Mouse (Mus musculus): Measurements from ENCODE around the gene Pctp. TPM values are rescaled to one million over a fixed set of nuclear protein-coding genes. Genes with fewer than 3 reads are reported as not detected.
A peak's percentile ranks its signal among the peaks of the same experiment; 100 is the strongest.

Pctp gene
- polyA plus RNA-seq, 1 experiment from 2014 or later, result 5.1 TPM

- H3K36me3 ChIP-seq (ENCODE audit: control insufficient read depth, insufficient read depth, low read length), result no peaks in the 10 kb centered on the region
- H3K9ac ChIP-seq (ENCODE audit: low read depth, low read length), result no peak overlapping the region
- 0 out of 2 replicates have a peak, but pooled peaks cover 2% of the 10 kb centered on the region for H3K4me1 ChIP-seq (replicated peaks; ENCODE audit: control insufficient read depth, insufficient read depth, low read length)
- WGBS, result 47% methylated on average over 5 of the region's 5 CpGs
- H3K27me3 ChIP-seq (ENCODE audit: control insufficient read depth, insufficient read depth, low read length), result peaks cover 12% of the 10 kb centered on the region; the same call in 1 of the 2 replicates
- no peaks in the 10 kb centered on the region for H3K9me3 ChIP-seq (ENCODE audit: control insufficient read depth, low read length)
- no peak overlapping the region for H3K4me2 ChIP-seq (replicated peaks; ENCODE audit: low read depth, low read length)
- no peak overlapping the region for H3K27ac ChIP-seq (ENCODE audit: low read depth, low read length)
- H3K4me3 ChIP-seq (ENCODE audit: low read depth, low read length), result no peak overlapping the region; the same call in 1 of the 2 replicates
- DNase-seq (ENCODE audit: low spot score), result no peak
- no peak for ATAC-seq (ENCODE audit: low FRiP score)
These were observed 30.7 kb upstream of the Pctp start for GRCm38 (mm10) chr11:90033442-90033841.

- no peak for ATAC-seq (ENCODE audit: low FRiP score)
- no peaks in the 10 kb centered on the region for H3K9me3 ChIP-seq (ENCODE audit: control insufficient read depth, low read length)
- H3K4me1 ChIP-seq (replicated peaks; ENCODE audit: control insufficient read depth, insufficient read depth, low read length), result 0 out of 2 replicates have a peak, but pooled peaks cover 2% of the 10 kb centered on the region
- H3K27ac ChIP-seq (ENCODE audit: low read depth, low read length), result no peak overlapping the region
- no peak overlapping the region for H3K4me2 ChIP-seq (replicated peaks; ENCODE audit: low read depth, low read length)
- WGBS, result 23% methylated on average over 8 of the region's 8 CpGs
- H3K4me3 ChIP-seq (ENCODE audit: low read depth, low read length), result no peak overlapping the region; the same call in 1 of the 2 replicates
- H3K27me3 ChIP-seq (ENCODE audit: control insufficient read depth, insufficient read depth, low read length), result peaks cover 12% of the 10 kb centered on the region; the same call in 1 of the 2 replicates
- no peaks in the 10 kb centered on the region for H3K36me3 ChIP-seq (ENCODE audit: control insufficient read depth, insufficient read depth, low read length)
- no peak for DNase-seq (ENCODE audit: low spot score)
- no peak overlapping the region for H3K9ac ChIP-seq (ENCODE audit: low read depth, low read length)
These were observed 30.1 kb upstream of the Pctp start for GRCm38 (mm10) chr11:90032807-90033206.

GRCm38 (mm10) chr11:90031076-90031475, 28.4 kb upstream of the Pctp start:
- Histone ChIP-seq H3K27ac (ENCODE audit: low read depth, low read length) (no peak overlapping the region), H3K36me3 (ENCODE audit: control insufficient read depth, insufficient read depth, low read length) (no peaks in the 10 kb centered on the region), H3K9ac (ENCODE audit: low read depth, low read length) (no peak overlapping the region), H3K4me2 (replicated peaks; ENCODE audit: low read depth, low read length) (peak overlapping the region; percentile 36), H3K27me3 (ENCODE audit: control insufficient read depth, insufficient read depth, low read length) (peaks cover 12% of the 10 kb centered on the region; the same call in 1 of the 2 replicates), H3K9me3 (ENCODE audit: control insufficient read depth, low read length) (no peaks in the 10 kb centered on the region), H3K4me1 (replicated peaks; ENCODE audit: control insufficient read depth, insufficient read depth, low read length) (0 out of 2 replicates have a peak, but pooled peaks cover 2% of the 10 kb centered on the region), H3K4me3 (ENCODE audit: low read depth, low read length) (peak overlapping the region; percentile 21; the same call in 1 of the 2 replicates)
- no peak for DNase-seq (ENCODE audit: low spot score)
- no peak for ATAC-seq (ENCODE audit: low FRiP score)
- 28% methylated on average over 7 of the region's 7 CpGs for WGBS

GRCm38 (mm10) chr11:90030557-90030956, 27.9 kb upstream of the Pctp start:
- peak overlapping the region; percentile 24; the same call in 1 of the 2 replicates for H3K9ac ChIP-seq (ENCODE audit: low read depth, low read length)
- H3K4me3 ChIP-seq (ENCODE audit: low read depth, low read length), result peak overlapping the region; percentile 21; the same call in 1 of the 2 replicates
- WGBS, result under 1% methylated on average over 15 of the region's 15 CpGs
- H3K36me3 ChIP-seq (ENCODE audit: control insufficient read depth, insufficient read depth, low read length), result no peaks in the 10 kb centered on the region
- peak overlapping the region; percentile 36 for H3K4me2 ChIP-seq (replicated peaks; ENCODE audit: low read depth, low read length)
- no peak overlapping the region for H3K27ac ChIP-seq (ENCODE audit: low read depth, low read length)
- ATAC-seq (ENCODE audit: low FRiP score) (no peak), DNase-seq (ENCODE audit: low spot score) (peak; percentile 72)
- H3K4me1 ChIP-seq (replicated peaks; ENCODE audit: control insufficient read depth, insufficient read depth, low read length), result 0 out of 2 replicates have a peak, but pooled peaks cover 2% of the 10 kb centered on the region
- H3K27me3 ChIP-seq (ENCODE audit: control insufficient read depth, insufficient read depth, low read length), result peaks cover 12% of the 10 kb centered on the region; the same call in 1 of the 2 replicates
- no peaks in the 10 kb centered on the region for H3K9me3 ChIP-seq (ENCODE audit: control insufficient read depth, low read length)

- peak within 1 kb of the TSS; percentile 36 for H3K4me2 ChIP-seq (replicated peaks; ENCODE audit: low read depth, low read length)
- H3K4me3 ChIP-seq (ENCODE audit: low read depth, low read length), result peak within 1 kb of the TSS; percentile 21; the same call in 1 of the 2 replicates
- ATAC-seq (ENCODE audit: low FRiP score), result no peak
- H3K27ac ChIP-seq (ENCODE audit: low read depth, low read length), result no peak within 1 kb of the TSS
- H3K27me3 ChIP-seq (ENCODE audit: control insufficient read depth, insufficient read depth, low read length), result peaks cover 12% of the 10 kb centered on the region; the same call in 1 of the 2 replicates
- DNase-seq (ENCODE audit: low spot score), result no peak
- peak within 1 kb of the TSS; percentile 24; the same call in 1 of the 2 replicates for H3K9ac ChIP-seq (ENCODE audit: low read depth, low read length)
- no peaks in the 10 kb centered on the region for H3K9me3 ChIP-seq (ENCODE audit: control insufficient read depth, low read length)
- 57% methylated on average over 13 of the region's 13 CpGs for WGBS
- H3K36me3 ChIP-seq (ENCODE audit: control insufficient read depth, insufficient read depth, low read length), result no peaks in the 10 kb centered on the region
- H3K4me1 ChIP-seq (replicated peaks; ENCODE audit: control insufficient read depth, insufficient read depth, low read length), result 0 out of 2 replicates have a peak, but pooled peaks cover 2% of the 10 kb centered on the region
These were observed 27.2 kb upstream of the Pctp start, which contains the start of gene Tmem100 for GRCm38 (mm10) chr11:90029841-90030398. TSS of gene Tmem100 (plus strand) at chr11:90030348.

- Histone ChIP-seq H3K4me2 (replicated peaks; ENCODE audit: low read depth, low read length) (no peak overlapping the region), H3K27me3 (ENCODE audit: control insufficient read depth, insufficient read depth, low read length) (peaks cover 12% of the 10 kb centered on the region; the same call in 1 of the 2 replicates), H3K27ac (ENCODE audit: low read depth, low read length) (no peak overlapping the region), H3K9ac (ENCODE audit: low read depth, low read length) (no peak overlapping the region), H3K9me3 (ENCODE audit: control insufficient read depth, low read length) (no peaks in the 10 kb centered on the region), H3K36me3 (ENCODE audit: control insufficient read depth, insufficient read depth, low read length) (no peaks in the 10 kb centered on the region), H3K4me1 (replicated peaks; ENCODE audit: control insufficient read depth, insufficient read depth, low read length) (0 out of 2 replicates have a peak, but pooled peaks cover 2% of the 10 kb centered on the region), H3K4me3 (ENCODE audit: low read depth, low read length) (no peak overlapping the region)
- ATAC-seq (ENCODE audit: low FRiP score) (no peak), DNase-seq (ENCODE audit: low spot score) (no peak)
- WGBS, result 46% methylated on average over 10 of the region's 10 CpGs
These were observed 26.7 kb upstream of the Pctp start for GRCm38 (mm10) chr11:90029354-90029753.

GRCm38 (mm10) chr11:90028746-90029145, 26.1 kb upstream of the Pctp start:
- H3K27me3 ChIP-seq (ENCODE audit: control insufficient read depth, insufficient read depth, low read length), result peaks cover 12% of the 10 kb centered on the region; the same call in 1 of the 2 replicates
- H3K27ac ChIP-seq (ENCODE audit: low read depth, low read length), result no peak overlapping the region
- DNase-seq (ENCODE audit: low spot score) (no peak), ATAC-seq (ENCODE audit: low FRiP score) (no peak)
- WGBS, result 95% methylated on average over 8 of the region's 8 CpGs
- no peak overlapping the region for H3K4me2 ChIP-seq (replicated peaks; ENCODE audit: low read depth, low read length)
- no peaks in the 10 kb centered on the region for H3K36me3 ChIP-seq (ENCODE audit: control insufficient read depth, insufficient read depth, low read length)
- no peak overlapping the region for H3K9ac ChIP-seq (ENCODE audit: low read depth, low read length)
- H3K4me3 ChIP-seq (ENCODE audit: low read depth, low read length), result no peak overlapping the region
- no peaks in the 10 kb centered on the region for H3K9me3 ChIP-seq (ENCODE audit: control insufficient read depth, low read length)
- H3K4me1 ChIP-seq (replicated peaks; ENCODE audit: control insufficient read depth, insufficient read depth, low read length), result 0 out of 2 replicates have a peak, but pooled peaks cover 2% of the 10 kb centered on the region

GRCm38 (mm10) chr11:90027216-90027615, 24.5 kb upstream of the Pctp start:
- 59% methylated on average over 7 of the region's 7 CpGs for WGBS
- H3K27ac ChIP-seq (ENCODE audit: low read depth, low read length), result no peak overlapping the region
- no peaks in the 10 kb centered on the region for H3K36me3 ChIP-seq (ENCODE audit: control insufficient read depth, insufficient read depth, low read length)
- H3K4me3 ChIP-seq (ENCODE audit: low read depth, low read length), result no peak overlapping the region
- no peaks in the 10 kb centered on the region for H3K9me3 ChIP-seq (ENCODE audit: control insufficient read depth, low read length)
- H3K4me1 ChIP-seq (replicated peaks; ENCODE audit: control insufficient read depth, insufficient read depth, low read length), result 0 out of 2 replicates have a peak, but pooled peaks cover 2% of the 10 kb centered on the region
- no peak overlapping the region for H3K9ac ChIP-seq (ENCODE audit: low read depth, low read length)
- H3K4me2 ChIP-seq (replicated peaks; ENCODE audit: low read depth, low read length), result no peak overlapping the region
- DNase-seq (ENCODE audit: low spot score) (no peak), ATAC-seq (ENCODE audit: low FRiP score) (no peak)
- H3K27me3 ChIP-seq (ENCODE audit: control insufficient read depth, insufficient read depth, low read length), result peaks cover 11% of the 10 kb centered on the region; the same call in 1 of the 2 replicates

All from hindbrain, embryonic 11.5 days (tissue).